Mouse (Mus musculus): ENCODE results near the gene Tmem253.
"Not testable (repeated sequence)": the region's sequence is repeated elsewhere in the genome, so short reads cannot be mapped to it uniquely, and the experiment has no call there.

Gene Tmem253

GRCm38 (mm10) chr14:52021568-52022212 lies 6.2 kb downstream of the Tmem253 start:
- no peak for DNase-seq (ENCODE audit: low spot score)

- DNase-seq (ENCODE audit: low spot score): no peak
These were observed 6.8 kb downstream of the Tmem253 start for GRCm38 (mm10) chr14:52022244-52022708.

GRCm38 (mm10) chr14:52022709-52023459 lies 7.4 kb downstream of the Tmem253 start:
- DNase-seq (ENCODE audit: low spot score): peak; percentile 96

GRCm38 (mm10) chr14:52024133-52024532 lies 8.7 kb downstream of the Tmem253 start:
- DNase-seq (ENCODE audit: low spot score): no peak

GRCm38 (mm10) chr14:52026342-52026741 lies 10.9 kb downstream of the Tmem253 start:
- DNase-seq (ENCODE audit: low spot score): no peak

- DNase-seq (ENCODE audit: low spot score): no peak
These were observed 20.5 kb downstream of the Tmem253 start for GRCm38 (mm10) chr14:52035926-52036325.

- DNase-seq (ENCODE audit: low spot score): no peak
These were observed 23.9 kb downstream of the Tmem253 start for GRCm38 (mm10) chr14:52039332-52039731.

GRCm38 (mm10) chr14:52042359-52042758 lies 26.9 kb downstream of the Tmem253 start, which contains the start of gene Olfr221:
Olfr221 (minus strand) TSS chr14:52042459.
- not testable (repeated sequence) for DNase-seq (ENCODE audit: low spot score)

GRCm38 (mm10) chr14:52043446-52043845 lies 28.0 kb downstream of the Tmem253 start:
- no peak for DNase-seq (ENCODE audit: low spot score)

GRCm38 (mm10) chr14:52044901-52045678 lies 29.6 kb downstream of the Tmem253 start:
- peak; percentile 65 for DNase-seq (ENCODE audit: low spot score)

GRCm38 (mm10) chr14:52045966-52046565 lies 30.6 kb downstream of the Tmem253 start:
- no peak for DNase-seq (ENCODE audit: low spot score)

- not testable (repeated sequence) for DNase-seq (ENCODE audit: low spot score)
These were observed 37.3 kb downstream of the Tmem253 start for GRCm38 (mm10) chr14:52052720-52053119.

- no peak for DNase-seq (ENCODE audit: low spot score)
These were observed 44.5 kb downstream of the Tmem253 start for GRCm38 (mm10) chr14:52059982-52060381.

GRCm38 (mm10) chr14:52060800-52061199 lies 45.3 kb downstream of the Tmem253 start:
- no peak for DNase-seq (ENCODE audit: low spot score)

- DNase-seq (ENCODE audit: low spot score): no peak
These were observed 46.3 kb downstream of the Tmem253 start for GRCm38 (mm10) chr14:52061798-52062197.

- no peak for DNase-seq (ENCODE audit: low spot score)
These were observed 50.7 kb downstream of the Tmem253 start for GRCm38 (mm10) chr14:52066135-52066534.
